Mouse (Mus musculus) embryonic facial prominence, embryonic 12.5 days (tissue): ENCODE measurements at regions not wholly inside any gene's neighbourhood (a gene's known extent, or its start where the extent isn't known, plus 50 kb on each side); places are given as distances from the start of the nearest gene placed in this dataset.
"Not testable (repeated sequence)": the region's sequence is repeated elsewhere in the genome, so short reads cannot be mapped to it uniquely, and the experiment has no call there.

Source experiments
- ATAC-seq: fragments of 200-750 bp; cut with Nextera tagmentation; 2 replicates; pipeline ENCODE4 v1.8.0; 2017; ENCODE audit not compliant: insufficient number of reproducible peaks, insufficient read depth, low FRiP score, low TSS enrichment
- H3K27ac ChIP-seq: fragments of 300-500 bp; sonication (generic); 2 replicates; pipeline ENCODE4 v1.5.1; 2016; ENCODE audit warnings: mild to moderate bottlenecking
- H3K27me3 ChIP-seq: fragments of 300-500 bp; sonication (generic); 2 replicates; pipeline ENCODE4 v1.6.1; 2016; ENCODE audit warnings: mild to moderate bottlenecking, moderate library complexity
- H3K36me3 ChIP-seq: fragments of 300-500 bp; sonication (generic); 2 replicates; pipeline ENCODE4 v1.6.1; 2016; ENCODE audit warnings: mild to moderate bottlenecking
- H3K4me1 ChIP-seq: fragments of 300-500 bp; sonication (generic); 2 replicates; pipeline ENCODE4 v1.6.1; 2016
- H3K4me2 ChIP-seq: fragments of 300-500 bp; sonication (generic); replicated peaks from 2 replicates; pipeline ENCODE4 v1.6.1; 2016; ENCODE audit warnings: mild to moderate bottlenecking, moderate library complexity
- H3K4me3 ChIP-seq: fragments of 300-500 bp; sonication (generic); 2 replicates; pipeline ENCODE4 v1.5.1; 2016; ENCODE audit warnings: mild to moderate bottlenecking
- H3K9ac ChIP-seq: fragments of 300-500 bp; sonication (generic); 2 replicates; pipeline ENCODE4 v1.6.1; 2016; ENCODE audit warnings: mild to moderate bottlenecking, moderate library complexity
- H3K9me3 ChIP-seq: fragments of 300-500 bp; sonication (generic); 2 replicates; pipeline ENCODE4 v1.6.1; 2016; ENCODE audit warnings: mild to moderate bottlenecking, moderate library complexity
- WGBS: fragments of 180-500 bp; shearing (Covaris S2); methylation state at CpG from one replicate; pipeline ENCODE4 v1.1.7; 2016; 5-methylcytosine and 5-hydroxymethylcytosine counted together

DNA sequence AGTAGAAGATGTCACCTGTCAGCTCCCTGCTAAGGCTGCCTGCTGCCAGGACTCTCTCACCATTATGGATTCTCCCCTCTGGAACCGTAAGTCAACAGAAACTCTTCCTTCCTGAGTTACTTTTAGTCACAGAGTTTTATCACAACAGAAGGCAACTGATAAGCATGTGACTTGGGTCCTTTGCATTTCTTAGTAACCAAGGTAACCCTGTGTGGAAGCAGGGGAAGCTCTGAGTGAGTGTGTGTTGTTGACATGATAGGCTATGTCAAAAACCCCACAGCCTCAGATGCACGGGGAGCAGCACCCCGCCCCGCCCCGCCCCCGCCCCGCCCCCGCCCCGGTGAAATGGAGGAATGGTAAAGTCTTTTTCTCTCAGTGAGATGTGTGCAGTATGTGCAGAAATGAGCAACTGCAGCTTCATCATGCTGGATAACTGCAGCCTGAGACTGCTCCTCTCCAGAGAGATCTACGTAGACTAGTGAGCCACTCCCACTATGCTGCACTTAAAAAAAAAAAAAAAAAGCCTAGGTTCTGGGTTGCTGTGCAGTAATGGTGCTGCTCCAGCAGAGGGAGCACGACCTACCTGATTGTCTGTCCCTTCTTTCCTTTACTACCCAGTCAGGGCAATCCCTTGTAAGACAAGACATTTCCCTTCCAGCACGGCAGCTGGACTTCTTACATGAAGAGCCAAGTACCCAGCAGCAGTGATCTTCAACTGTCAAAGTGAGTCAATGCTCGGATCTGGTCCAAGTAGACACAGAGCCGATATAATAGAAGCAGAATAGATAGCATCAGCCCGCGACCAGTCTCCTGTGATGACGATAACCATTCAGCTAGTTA is 92.6 kb upstream of the Zfp706 start:
- peak overlapping the region; percentile 43 for H3K4me2 ChIP-seq
- H3K4me3 ChIP-seq, result peak overlapping the region; percentile 16; the same call in 1 of the 2 replicates
- no peak for ATAC-seq
- no peaks in the 10 kb centered on the region for H3K27me3 ChIP-seq
- no peak overlapping the region for H3K27ac ChIP-seq
- no peaks in the 10 kb centered on the region for H3K36me3 ChIP-seq
- no peaks in the 10 kb centered on the region for H3K4me1 ChIP-seq
- 40% methylated on average over 17 of the region's 17 CpGs for WGBS
- no peak overlapping the region for H3K9ac ChIP-seq
- no peaks in the 10 kb centered on the region for H3K9me3 ChIP-seq

DNA sequence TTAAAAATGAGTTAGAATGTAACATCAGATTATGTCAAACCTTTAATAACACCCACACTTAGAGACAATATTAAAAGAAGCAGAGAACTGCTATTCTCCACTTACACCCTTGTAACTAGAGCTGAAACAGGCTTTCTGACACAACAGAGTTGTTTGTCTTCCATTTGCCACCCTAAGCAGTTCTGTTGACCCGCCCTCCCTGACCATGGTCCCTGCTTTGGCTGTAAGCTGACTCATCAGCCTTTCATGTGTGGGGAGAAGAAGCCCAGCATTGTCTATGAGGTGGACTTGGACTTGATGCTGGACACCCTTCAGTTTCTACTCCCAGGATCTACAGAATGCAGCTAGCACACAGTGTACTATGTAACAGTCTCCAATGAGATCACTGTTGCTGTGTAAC is 91.6 kb upstream of the Zfp706 start:
- Histone ChIP-seq H3K27ac (no peak overlapping the region), H3K36me3 (no peaks in the 10 kb centered on the region), H3K9ac (no peak overlapping the region), H3K4me3 (no peak overlapping the region), H3K4me2 (no peak overlapping the region), H3K9me3 (no peaks in the 10 kb centered on the region), H3K4me1 (no peaks in the 10 kb centered on the region), H3K27me3 (no peaks in the 10 kb centered on the region)
- 78% methylated on average over 1 of the region's 1 CpGs for WGBS
- ATAC-seq, result no peak

DNA sequence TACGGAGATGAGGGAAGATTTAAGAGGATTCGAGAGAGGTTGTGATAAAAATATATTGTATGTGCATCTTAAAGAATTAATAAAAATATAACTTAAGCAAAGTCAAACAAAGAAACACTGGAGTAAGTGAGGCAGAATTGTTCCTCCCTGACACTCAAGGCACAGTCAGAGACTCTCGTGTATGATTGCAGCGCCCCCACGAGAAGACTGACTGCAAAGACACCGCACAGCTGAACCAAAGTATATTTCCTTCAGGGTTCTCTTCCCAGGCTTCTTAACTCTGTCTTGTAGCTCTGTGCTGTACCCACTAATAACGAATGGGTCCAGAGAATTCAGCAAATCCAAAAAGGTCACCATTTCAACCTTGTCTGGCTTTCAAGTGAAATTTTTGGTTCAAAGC is 89.9 kb upstream of the Zfp706 start:
- H3K27me3 ChIP-seq, result no peaks in the 10 kb centered on the region
- no peak overlapping the region for H3K4me3 ChIP-seq
- no peak for ATAC-seq
- H3K9ac ChIP-seq, result no peak overlapping the region
- H3K36me3 ChIP-seq, result no peaks in the 10 kb centered on the region
- H3K27ac ChIP-seq, result no peak overlapping the region
- no peaks in the 10 kb centered on the region for H3K9me3 ChIP-seq
- 93% methylated on average over 7 of the region's 7 CpGs for WGBS
- no peaks in the 10 kb centered on the region for H3K4me1 ChIP-seq
- no peak overlapping the region for H3K4me2 ChIP-seq

DNA sequence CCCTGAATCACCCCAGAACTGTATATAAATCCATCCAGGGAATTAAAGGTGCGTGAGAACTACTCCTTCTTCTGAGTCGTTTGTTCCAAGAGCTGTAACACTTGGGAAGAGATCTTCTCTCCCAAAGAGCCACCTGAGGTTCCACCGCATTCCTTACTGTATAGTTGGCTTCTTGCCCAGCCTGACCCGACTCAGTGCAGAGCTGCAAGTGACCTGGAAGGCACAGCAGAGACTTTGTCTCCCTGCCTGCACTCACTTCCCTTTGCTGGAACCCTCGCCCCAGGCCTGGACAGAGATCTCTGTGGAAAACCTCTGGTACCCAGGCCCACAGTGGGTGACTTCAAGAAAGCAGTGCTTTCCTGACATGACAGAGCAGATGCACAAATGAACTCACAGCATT is 83.6 kb upstream of the Zfp706 start:
- 78% methylated on average over 5 of the region's 5 CpGs for WGBS
- not testable (repeated sequence) for H3K4me3 ChIP-seq, H3K27ac ChIP-seq, H3K9ac ChIP-seq, H3K36me3 ChIP-seq, H3K9me3 ChIP-seq, H3K27me3 ChIP-seq, H3K4me1 ChIP-seq, ATAC-seq, H3K4me2 ChIP-seq

DNA sequence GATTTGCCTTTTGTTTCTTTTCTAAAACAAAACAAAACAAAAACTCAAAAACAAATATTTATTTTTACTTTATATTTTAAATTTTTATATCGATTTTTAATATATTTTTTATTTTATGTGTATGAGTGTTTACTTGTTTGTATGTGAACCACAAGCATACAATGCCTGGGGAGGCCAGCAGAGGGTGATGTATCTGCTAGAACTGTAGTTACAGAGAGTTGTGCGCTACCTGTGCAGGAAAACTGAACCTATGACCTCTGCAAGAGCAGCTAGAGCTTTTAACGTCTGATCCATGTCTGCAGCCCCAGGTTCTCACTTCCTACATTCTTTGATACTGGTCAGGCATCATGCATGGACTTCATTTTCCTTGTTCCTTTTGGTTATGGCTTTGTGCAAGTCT is 76.2 kb upstream of the Zfp706 start:
- Histone ChIP-seq H3K27me3 (no peaks in the 10 kb centered on the region), H3K27ac (no peak overlapping the region), H3K4me3 (no peak overlapping the region), H3K9me3 (no peaks in the 10 kb centered on the region), H3K36me3 (no peaks in the 10 kb centered on the region), H3K9ac (no peak overlapping the region), H3K4me2 (no peak overlapping the region), H3K4me1 (no peaks in the 10 kb centered on the region)
- no peak for ATAC-seq
- WGBS, result 76% methylated on average over 3 of the region's 3 CpGs

DNA sequence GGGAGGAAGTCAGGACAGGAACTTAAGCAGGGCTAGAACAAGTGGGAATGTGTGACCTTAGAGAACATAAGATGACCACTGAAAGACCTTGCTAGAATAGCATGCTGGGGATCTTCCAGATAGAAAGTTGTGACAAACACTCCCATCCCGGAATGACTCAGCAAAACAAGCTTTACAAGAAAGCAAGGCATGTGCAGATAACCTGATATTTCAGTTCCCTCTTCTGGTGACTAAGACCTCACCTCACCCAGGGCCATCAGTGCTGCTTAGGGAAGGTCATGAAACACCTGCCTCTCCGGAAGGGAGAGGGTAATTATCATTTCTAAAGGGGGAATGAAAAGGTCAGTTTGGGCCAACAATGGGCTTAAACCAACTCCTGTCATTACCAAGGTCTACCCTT is 74.3 kb upstream of the Zfp706 start:
- no peak overlapping the region for H3K4me2 ChIP-seq
- no peak overlapping the region for H3K9ac ChIP-seq
- H3K4me3 ChIP-seq, result no peak overlapping the region
- H3K9me3 ChIP-seq, result no peaks in the 10 kb centered on the region
- WGBS, result 72% methylated on average over 2 of the region's 2 CpGs
- H3K36me3 ChIP-seq, result no peaks in the 10 kb centered on the region
- H3K4me1 ChIP-seq, result no peaks in the 10 kb centered on the region
- ATAC-seq, result no peak
- H3K27ac ChIP-seq, result no peak overlapping the region
- H3K27me3 ChIP-seq, result no peaks in the 10 kb centered on the region

DNA sequence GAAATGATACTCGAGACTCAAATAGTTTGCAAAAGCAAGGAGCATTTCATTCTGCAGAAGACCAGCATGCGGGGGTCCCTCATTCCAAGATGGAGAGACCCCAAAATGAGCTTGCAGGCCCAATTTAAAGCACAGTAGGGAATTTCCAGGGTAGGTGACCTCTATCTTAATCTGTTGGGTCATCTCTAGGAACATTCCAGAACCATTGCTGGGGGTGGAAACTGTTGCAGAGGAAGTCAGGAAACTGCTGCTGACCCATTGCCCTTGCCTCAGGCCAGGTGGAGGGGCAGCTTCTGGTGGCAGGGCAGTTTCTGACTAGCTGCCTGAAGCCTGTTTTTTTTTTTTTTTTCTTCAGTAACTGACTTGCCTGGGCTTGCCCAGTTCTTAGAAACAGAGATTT is 73.4 kb upstream of the Zfp706 start:
- Histone ChIP-seq H3K4me1 (no peaks in the 10 kb centered on the region), H3K4me2 (no peak overlapping the region), H3K9ac (no peak overlapping the region), H3K4me3 (no peak overlapping the region), H3K27ac (no peak overlapping the region), H3K9me3 (no peaks in the 10 kb centered on the region), H3K36me3 (no peaks in the 10 kb centered on the region), H3K27me3 (no peaks in the 10 kb centered on the region)
- no peak for ATAC-seq
- WGBS, result 87% methylated on average over 2 of the region's 2 CpGs

DNA sequence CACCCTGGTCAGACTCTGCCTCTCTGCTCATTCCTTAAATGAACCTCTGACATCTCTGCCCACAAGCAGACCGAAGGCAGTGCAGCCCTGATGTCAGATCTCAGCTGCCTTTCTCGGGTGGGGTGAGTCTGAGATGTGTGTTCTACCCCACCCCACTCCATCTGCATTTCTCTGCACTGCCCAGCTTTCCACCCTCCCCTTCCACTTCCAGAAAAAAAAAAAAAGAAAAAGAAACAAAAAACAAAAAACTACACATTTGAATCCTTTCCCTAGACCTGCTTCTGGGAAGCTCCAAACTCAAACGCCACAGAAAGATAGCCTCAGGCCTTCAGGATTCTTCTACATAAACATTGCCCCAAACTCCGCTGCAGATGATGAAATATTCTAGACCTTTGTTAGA is 72.8 kb upstream of the Zfp706 start:
- H3K4me3 ChIP-seq, result no peak overlapping the region
- H3K9me3 ChIP-seq, result no peaks in the 10 kb centered on the region
- H3K4me2 ChIP-seq, result no peak overlapping the region
- ATAC-seq, result no peak
- no peak overlapping the region for H3K9ac ChIP-seq
- 85% methylated on average over 4 of the region's 4 CpGs for WGBS
- no peak overlapping the region for H3K27ac ChIP-seq
- no peaks in the 10 kb centered on the region for H3K4me1 ChIP-seq
- no peaks in the 10 kb centered on the region for H3K36me3 ChIP-seq
- H3K27me3 ChIP-seq, result no peaks in the 10 kb centered on the region

DNA sequence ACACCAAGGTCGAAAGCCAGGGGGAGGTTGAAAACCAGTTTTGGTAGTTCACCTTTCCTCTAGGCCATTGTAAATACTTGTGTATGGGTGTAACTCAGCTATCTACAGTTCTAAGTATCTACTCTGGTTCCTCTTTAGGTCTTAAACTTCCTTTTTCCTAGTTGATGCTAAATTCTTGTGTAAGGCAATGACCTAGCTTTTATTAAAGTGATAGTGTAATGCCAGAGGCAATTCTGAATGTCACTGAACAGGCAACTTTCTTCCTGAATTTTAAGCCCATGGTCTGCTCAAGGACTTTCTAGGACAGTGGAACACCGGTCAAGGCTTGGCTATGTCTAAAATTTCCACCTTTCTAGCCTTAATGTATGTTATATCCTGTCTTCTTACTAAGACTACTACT is 66.6 kb upstream of the Zfp706 start:
- H3K36me3 ChIP-seq, H3K27me3 ChIP-seq, H3K27ac ChIP-seq, H3K4me2 ChIP-seq, H3K9ac ChIP-seq, ATAC-seq, H3K4me1 ChIP-seq, H3K4me3 ChIP-seq, H3K9me3 ChIP-seq: not testable (repeated sequence)
- 91% methylated on average over 2 of the region's 2 CpGs for WGBS

DNA sequence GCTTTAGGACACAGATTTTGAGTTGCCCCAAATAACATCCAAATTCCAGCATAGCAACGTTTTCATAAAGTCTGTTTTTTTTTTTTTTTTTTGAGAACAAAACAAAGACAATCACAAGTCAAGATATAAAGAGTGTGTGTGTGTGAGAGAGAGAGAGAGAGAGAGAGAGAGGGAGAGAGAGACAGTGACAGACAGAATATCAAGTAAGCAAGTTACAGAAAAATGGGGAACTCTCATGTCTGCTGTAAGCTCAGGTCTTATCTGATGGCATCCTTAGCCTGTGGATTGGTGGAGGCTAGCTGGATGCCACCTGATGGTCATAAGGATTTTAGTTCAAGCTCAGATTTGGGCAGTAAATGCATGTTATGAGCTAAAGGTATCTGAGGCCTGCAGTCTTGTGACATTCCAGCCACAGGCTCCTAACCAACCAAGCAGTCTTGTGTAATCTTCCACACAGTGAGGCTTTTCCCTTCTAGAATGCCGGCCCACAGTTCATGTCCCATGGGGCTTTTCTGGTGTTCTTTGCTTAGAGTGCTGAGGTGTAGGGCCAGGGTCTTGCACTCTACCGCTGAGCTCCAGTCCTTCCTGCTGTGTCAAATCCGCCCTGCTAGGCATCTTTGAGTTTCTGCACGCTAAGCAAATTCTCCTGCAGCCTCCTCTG is 64.8 kb upstream of the Zfp706 start:
- Histone ChIP-seq H3K36me3 (no peaks in the 10 kb centered on the region), H3K9me3 (no peaks in the 10 kb centered on the region), H3K4me1 (no peaks in the 10 kb centered on the region), H3K27me3 (no peaks in the 10 kb centered on the region), H3K27ac (no peak overlapping the region), H3K4me3 (no peak overlapping the region), H3K9ac (no peak overlapping the region), H3K4me2 (no peak overlapping the region)
- no peak for ATAC-seq
- WGBS, result 78% methylated on average over 5 of the region's 5 CpGs

DNA sequence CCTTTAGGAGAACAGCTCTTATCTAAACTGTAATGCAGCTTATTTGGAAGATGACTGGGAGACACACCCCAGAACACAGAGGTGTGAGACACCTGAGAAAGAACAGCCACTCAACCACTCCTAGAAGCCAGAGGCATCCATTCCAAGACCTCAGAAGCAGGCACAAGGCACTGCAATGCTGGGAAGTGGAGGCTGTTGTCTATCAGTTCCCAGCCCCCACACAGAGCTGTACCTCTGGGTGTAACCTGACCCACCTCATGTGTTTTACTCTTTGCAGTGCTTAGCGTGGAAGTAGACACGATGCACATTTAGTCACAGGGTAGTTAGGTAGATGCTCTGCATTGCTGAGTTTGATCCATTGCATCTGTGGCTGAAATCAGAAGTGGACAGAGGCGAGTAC is 62.6 kb upstream of the Zfp706 start:
- H3K4me3 ChIP-seq, result no peak overlapping the region

DNA sequence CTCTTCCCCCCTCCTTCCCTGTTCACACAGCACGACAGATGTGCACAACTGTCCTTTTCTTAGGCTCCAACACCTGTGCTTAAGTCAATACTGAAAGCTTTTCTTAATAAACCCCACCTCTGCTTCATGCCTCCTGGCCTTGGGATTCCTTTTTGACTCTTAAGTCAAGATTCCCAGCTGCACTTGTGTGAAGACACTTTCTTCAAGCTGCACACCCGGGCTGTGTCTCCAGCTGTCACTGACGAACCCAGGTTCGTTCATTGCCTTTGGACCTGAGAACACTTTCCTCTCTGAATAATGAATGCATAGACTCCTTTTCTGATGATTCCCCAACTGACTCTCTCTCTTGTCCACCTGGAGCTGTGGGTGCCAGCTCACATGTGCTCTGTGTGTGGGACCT is 59.8 kb upstream of the Zfp706 start:
- Histone ChIP-seq H3K36me3 (no peaks in the 10 kb centered on the region), H3K27me3 (no peaks in the 10 kb centered on the region), H3K9me3 (no peaks in the 10 kb centered on the region), H3K4me3 (no peak overlapping the region), H3K27ac (no peak overlapping the region), H3K4me2 (no peak overlapping the region), H3K4me1 (no peaks in the 10 kb centered on the region), H3K9ac (no peak overlapping the region)
- ATAC-seq, result no peak
- WGBS, result 84% methylated on average over 4 of the region's 4 CpGs

More for the DNA sequence above, 62.6 kb upstream of the Zfp706 start:
- ATAC-seq, result no peak
- 35% methylated on average over 3 of the region's 3 CpGs for WGBS
- Histone ChIP-seq H3K9me3 (no peaks in the 10 kb centered on the region), H3K36me3 (no peaks in the 10 kb centered on the region), H3K27me3 (no peaks in the 10 kb centered on the region), H3K9ac (no peak overlapping the region), H3K27ac (no peak overlapping the region), H3K4me1 (no peaks in the 10 kb centered on the region), H3K4me2 (no peak overlapping the region)
